Mouse (Mus musculus) CH12.LX (cell line): Measurements from ENCODE around the gene Tcea3. TPM values are rescaled to one million over a fixed set of nuclear protein-coding genes. Genes with fewer than 3 reads are reported as not detected.

Experiments
- DNase-seq: peaks from one replicate; pipeline ENCODE4 v3.0.0-alpha.2; 2013; ENCODE audit errors: extremely low read depth
- H3K27ac ChIP-seq: 2 replicates; pipeline ENCODE4 v1.5.1; 2012; ENCODE audit warnings: low read depth, mild to moderate bottlenecking, control low read depth, moderate library complexity; ENCODE audit not compliant: insufficient read depth
- H3K27me3 ChIP-seq: replicated peaks from 2 replicates; pipeline ENCODE3; 2012; ENCODE audit warnings: inconsistent platforms
- H3K36me3 ChIP-seq, 2 experiments: replicated peaks in 1 of 2; 2 replicates each; pipeline versions ENCODE3 to v1.6.1; 2012; ENCODE audit warnings: inconsistent platforms in 1 of 2, low read length in 1 of 2, mild to moderate bottlenecking in 1 of 2, mixed read lengths in 1 of 2, moderate library complexity in 1 of 2; ENCODE audit not compliant: control insufficient read depth in 1 of 2, insufficient read depth in 1 of 2
- H3K4me1 ChIP-seq, 2 experiments: 2 replicates each; pipeline ENCODE4 v1.6.1; 2012; ENCODE audit warnings: inconsistent platforms in 1 of 2, moderate library complexity in 1 of 2; ENCODE audit not compliant: insufficient read depth in 2 of 2, control insufficient read depth in 1 of 2
- H3K4me2 ChIP-seq: 2 replicates; pipeline ENCODE4 v1.6.1; 2012; ENCODE audit warnings: low read depth, mild to moderate bottlenecking, control low read depth; ENCODE audit not compliant: poor library complexity, insufficient read depth, severe bottlenecking
- H3K4me3 ChIP-seq, 3 experiments: fragments of 150-350 bp in 1 of 3; sonication (generic) in 1 of 3; replicated peaks in 1 of 3; 2 replicates each; pipeline versions ENCODE3 to v1.5.1; 2011 to 2012; ENCODE audit warnings: low read depth in 2 of 3, low read length in 2 of 3, mild to moderate bottlenecking in 2 of 3, moderate library complexity in 2 of 3, control low read depth in 1 of 3, improper control_type of control experiment in 1 of 3, inconsistent platforms in 1 of 3, mixed read lengths in 1 of 3; ENCODE audit not compliant: poor library complexity in 1 of 3
- H3K79me2 ChIP-seq: replicated peaks from 2 replicates; pipeline ENCODE4 v1.6.1; 2012; ENCODE audit warnings: mild to moderate bottlenecking, moderate library complexity; ENCODE audit not compliant: control insufficient read depth, poor library complexity, insufficient read depth, severe bottlenecking; ENCODE audit errors: extremely low read depth
- H3K9ac ChIP-seq: 2 replicates; pipeline ENCODE4 v1.6.1; 2012; ENCODE audit warnings: low read depth, mild to moderate bottlenecking, control low read depth, moderate library complexity; ENCODE audit not compliant: insufficient read depth
- H3K9me3 ChIP-seq: replicated peaks from 2 replicates; pipeline ENCODE3; 2012; ENCODE audit warnings: low read length, inconsistent platforms, mixed read lengths
- BHLHE40 ChIP-seq: IDR thresholded peaks from 2 replicates; pipeline ENCODE4 v1.6.1; 2011; ENCODE audit warnings: mild to moderate bottlenecking, low read depth, low read length, improper control_type of control experiment
- CHD1 ChIP-seq: IDR thresholded peaks from 2 replicates; pipeline ENCODE4 v1.6.1; 2012; ENCODE audit warnings: low read depth, low read length, improper control_type of control experiment, inconsistent platforms
- CHD2 ChIP-seq: IDR thresholded peaks from 2 replicates; pipeline ENCODE4 v1.6.1; 2011; ENCODE audit warnings: low read length, improper control_type of control experiment
- CTCF ChIP-seq, 2 experiments: IDR thresholded peaks in 1 of 2; conservative IDR thresholded peaks in 1 of 2; 2 replicates each; pipeline ENCODE4 v1.5.1; 2011 to 2012; ENCODE audit warnings: low read depth in 2 of 2, low read length in 2 of 2, improper control_type of control experiment in 1 of 2, inconsistent platforms in 1 of 2, mild to moderate bottlenecking in 1 of 2, moderate library complexity in 1 of 2
- ELF1 ChIP-seq: IDR thresholded peaks from 2 replicates; pipeline ENCODE4 v1.6.1; 2014; ENCODE audit warnings: low read depth, mild to moderate bottlenecking, inconsistent platforms, low read length, improper control_type of control experiment
- EP300 ChIP-seq: IDR thresholded peaks from 2 replicates; pipeline ENCODE4 v1.6.1; 2011; ENCODE audit warnings: low read length, improper control_type of control experiment
- HCFC1 ChIP-seq: IDR thresholded peaks from 2 replicates; pipeline ENCODE4 v1.6.1; 2012; ENCODE audit warnings: low read depth, mild to moderate bottlenecking, inconsistent platforms, low read length, improper control_type of control experiment
- IRF4 ChIP-seq: IDR thresholded peaks from 2 replicates; pipeline ENCODE4 v1.6.1; 2014; ENCODE audit warnings: low read depth, mild to moderate bottlenecking, inconsistent platforms, low read length, improper control_type of control experiment
- MXI1 ChIP-seq: IDR thresholded peaks from 2 replicates; pipeline ENCODE4 v1.6.1; 2011; ENCODE audit warnings: mild to moderate bottlenecking, low read depth, low read length, improper control_type of control experiment
- MYC ChIP-seq: IDR thresholded peaks from 2 replicates; pipeline ENCODE4 v1.6.1; 2011; ENCODE audit warnings: low read depth, mild to moderate bottlenecking, improper control_type of control experiment, low read length
- RAD21 ChIP-seq: IDR thresholded peaks from 2 replicates; pipeline ENCODE4 v1.6.1; 2011; ENCODE audit warnings: low read depth, mild to moderate bottlenecking, low read length, improper control_type of control experiment, moderate library complexity
- RCOR1 ChIP-seq: conservative IDR thresholded peaks from 2 replicates; pipeline ENCODE4 v1.6.1; 2012; ENCODE audit warnings: low read depth, mild to moderate bottlenecking, inconsistent platforms, low read length, improper control_type of control experiment
- SMC3 ChIP-seq: IDR thresholded peaks from 2 replicates; pipeline ENCODE4 v1.6.1; 2011; ENCODE audit warnings: low read depth, low read length, improper control_type of control experiment
- UBTF ChIP-seq: IDR thresholded peaks from 2 replicates; pipeline ENCODE4 v1.6.1; 2012; ENCODE audit warnings: low read depth, mild to moderate bottlenecking, inconsistent platforms, low read length, improper control_type of control experiment, moderate library complexity
- ZC3H11A ChIP-seq: IDR thresholded peaks from 2 replicates; pipeline ENCODE4 v1.6.1; 2012; ENCODE audit warnings: low read depth, mild to moderate bottlenecking, inconsistent platforms, low read length, improper control_type of control experiment
- dilution Hi-C: fragments of 300-500 bp; cut with MboI; formaldehyde crosslinking; loops from 2 replicates; pipeline ENCODE4 v1.14.3; 2020; ENCODE audit warnings: low sequenced_read_pairs; ENCODE audit not compliant: extremely low pct_unique_long_range_greater_than_20kb, extremely low pct_ligation_motif_present
- in situ Hi-C: fragments of 300-500 bp; cut with MboI; formaldehyde crosslinking; loops from 3 replicates; pipeline ENCODE4 v1.14.3; 2019; ENCODE audit warnings: low sequenced_read_pairs, low pct_ligation_motif_present, low pct_unique_long_range_greater_than_20kb, mixed read lengths
- polyA plus RNA-seq: library from polyadenylated mRNA; unstranded; fragments of >175 nt; gene quantifications from 2 replicates; pipeline ENCODE4 v1.2.1, GENCODE M21; 2012; ENCODE audit warnings: low read depth; ENCODE audit not compliant: insufficient read length
- total RNA-seq, 2 experiments: library from RNA; depleted of rRNA; stranded (reverse); fragments of 300-350 nt in 1 of 2; fragments of >200 nt in 1 of 2; gene quantifications; 2 replicates each; pipeline ENCODE4 v1.2.3; 2012 to 2014

The Tcea3 gene
- total and polyA plus RNA-seq, 3 experiments: not detected

- DNase-seq: no peak
- H3K4me1 ChIP-seq: peaks cover 0 to 6% of the 10 kb centered on the region in 2 experiments; a peak in 1 of 4 replicates
- dilution Hi-C loops: no loop called here
- no peaks in the 10 kb centered on the region for H3K36me3 ChIP-seq
- H3K27ac ChIP-seq: no peak overlapping the region
- no peak overlapping the region for H3K4me3 ChIP-seq
- no peak overlapping the region for H3K9ac ChIP-seq
- no peak for TF ChIP-seq ELF1
- no peak for TF ChIP-seq ZC3H11A
- TF ChIP-seq CHD2: no peak
- no peak for TF ChIP-seq RCOR1
- TF ChIP-seq MYC: no peak
- no peak for TF ChIP-seq BHLHE40
- TF ChIP-seq SMC3: no peak
- no peak for TF ChIP-seq EP300
- no peak for TF ChIP-seq UBTF
- no peak for TF ChIP-seq CHD1
- peaks cover 10% of the 10 kb centered on the region for H3K9me3 ChIP-seq
- in situ Hi-C loops: loop anchor here (25.0 kb wide), 1 partner anchor 374 kb away; the partner anchor contains the start of genes Kdm1a, Lactbl1 and Tex46
- no peaks in the 10 kb centered on the region for H3K79me2 ChIP-seq
- H3K27me3 ChIP-seq: peaks cover 79% of the 10 kb centered on the region
- no peak overlapping the region for H3K4me2 ChIP-seq
Observed at GRCm38 (mm10) chr4:136238669-136239068, 8.9 kb upstream of the Tcea3 start.

DNA sequence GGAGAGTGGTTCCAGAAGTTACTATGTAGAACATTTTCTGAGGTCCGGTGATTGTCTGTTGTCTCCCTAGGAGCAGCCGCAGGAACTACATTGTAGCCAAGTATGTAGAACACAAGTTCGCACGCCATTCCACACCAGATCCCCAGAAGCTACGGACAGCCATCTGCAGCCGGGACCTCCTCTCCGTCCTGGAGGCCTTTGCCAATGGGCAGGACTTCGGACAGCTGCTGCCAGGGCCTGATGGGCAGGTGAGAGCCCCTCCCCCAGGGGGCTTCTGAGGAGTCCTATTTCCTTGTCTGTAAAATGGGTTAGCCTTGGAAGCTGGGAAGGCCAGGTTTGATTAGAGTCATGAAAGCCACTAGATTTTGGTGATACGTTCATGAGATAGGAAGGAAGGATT is 8.4 kb upstream of the Tcea3 start:
- Histone ChIP-seq H3K4me3 (no peak overlapping the region), H3K4me1 (peaks cover 0 to 6% of the 10 kb centered on the region in 2 experiments; a peak in 1 of 4 replicates), H3K79me2 (no peaks in the 10 kb centered on the region), H3K9ac (no peak overlapping the region), H3K9me3 (peaks cover 10% of the 10 kb centered on the region), H3K36me3 (no peaks in the 10 kb centered on the region), H3K4me2 (no peak overlapping the region), H3K27me3 (peaks cover 79% of the 10 kb centered on the region), H3K27ac (no peak overlapping the region)
- dilution Hi-C loops (no loop called here), in situ Hi-C loops (loop anchor here (25.0 kb wide), 1 partner anchor 373 kb away; the partner anchor contains the start of genes Kdm1a, Lactbl1 and Tex46)
- TF ChIP-seq ZC3H11A: no peak
- no peak for DNase-seq

DNA sequence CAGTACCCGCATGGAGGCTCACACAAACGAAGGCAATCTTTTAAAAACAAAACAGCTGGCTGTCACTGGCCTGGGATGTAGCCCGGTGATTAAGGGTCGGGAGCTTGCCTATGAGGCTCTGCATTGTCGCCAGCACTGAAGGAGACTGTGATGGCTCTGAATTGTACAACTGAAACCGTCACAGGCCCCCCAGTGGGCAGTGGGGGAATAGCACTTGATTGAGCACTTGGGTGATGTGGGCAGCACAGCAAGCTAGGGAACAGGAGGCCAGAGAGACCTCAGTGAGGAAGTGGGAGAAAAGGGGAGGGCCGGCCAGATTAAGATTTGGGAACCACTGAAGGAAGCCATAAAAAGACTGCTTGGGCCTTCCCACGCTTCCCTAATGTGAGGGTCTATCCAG is 7.9 kb upstream of the Tcea3 start:
- H3K27ac ChIP-seq: no peak overlapping the region
- dilution Hi-C loops: no loop called here
- H3K4me1 ChIP-seq: peaks cover 0 to 6% of the 10 kb centered on the region in 2 experiments; a peak in 1 of 4 replicates
- H3K36me3 ChIP-seq: no peaks in the 10 kb centered on the region
- H3K4me2 ChIP-seq: no peak overlapping the region
- H3K4me3 ChIP-seq: no peak overlapping the region
- TF ChIP-seq CTCF (conservative IDR thresholded peaks at IDR 0.05 in 1 of 2, IDR thresholded peaks at IDR 0.05 in 1 of 2; ENCODE audit: low read depth in 2 of 2, low read length in 2 of 2) (peak; percentile 47 to 69), SMC3 (peak; percentile 62), RAD21 (peak; percentile 17), MXI1 (no peak), HCFC1 (no peak), IRF4 (0 out of 2 replicates have a peak, but pooled peaks have one; percentile 16)
- H3K27me3 ChIP-seq: peaks cover 79% of the 10 kb centered on the region
- no peak overlapping the region for H3K9ac ChIP-seq
- in situ Hi-C loops: loop anchor here (5.0 to 25.0 kb wide), 2 partner anchors 32 to 373 kb away; partner anchors contain the start of genes Asap3, Kdm1a, Lactbl1 and Tex46
- DNase-seq: peak; percentile 75
- peaks cover 10% of the 10 kb centered on the region for H3K9me3 ChIP-seq
- no peaks in the 10 kb centered on the region for H3K79me2 ChIP-seq
